Mouse (Mus musculus): ENCODE measurements around the gene 1700025F22Rik. TPM values are rescaled to one million over a fixed set of nuclear protein-coding genes. Genes with fewer than 3 reads are reported as not detected.
"Not testable (repeated sequence)": the region's sequence is repeated elsewhere in the genome, so short reads cannot be mapped to it uniquely, and the experiment has no call there.

Gene 1700025F22Rik
- not detected in 2 replicates for polyA plus RNA-seq (2012; rRNA removed)
- not detected in 2 replicates for polyA plus RNA-seq (2014; fragmentation: Nextera tagmentation; extraction: Ambion mirVana)

DNA sequence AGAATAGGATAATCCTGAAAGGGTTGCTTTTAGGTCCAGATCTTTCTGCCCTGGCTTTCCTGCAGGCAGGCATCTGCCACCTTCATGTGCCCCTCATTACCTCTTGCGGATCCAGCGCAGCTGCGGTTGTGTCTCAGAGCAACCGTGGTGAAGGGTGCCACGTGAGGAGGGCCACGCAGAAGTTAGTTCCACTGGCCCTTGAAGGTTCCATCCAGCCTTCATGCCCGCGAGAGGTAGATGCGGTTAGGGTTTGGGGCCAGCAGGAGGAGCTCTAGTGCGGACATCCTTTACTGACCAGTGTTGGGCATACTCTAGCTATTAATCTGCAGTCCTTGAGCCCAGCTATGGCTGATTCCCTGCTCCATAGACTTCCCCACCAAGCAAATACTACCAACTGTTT, at the start of gene 1700025F22Rik:
TSS of gene 1700025F22Rik (minus strand) at position 149 of the 400 bp plus-strand sequence.
- no peak within 1 kb of the TSS for H3K27ac ChIP-seq (replicated peaks; ENCODE audit: low read depth, low read length)
- no peaks in the 10 kb centered on the region for H3K4me1 ChIP-seq (ENCODE audit: control insufficient read depth, insufficient read depth, low read length)
- no peak within 1 kb of the TSS for H3K4me3 ChIP-seq (replicated peaks; ENCODE audit: low read length)
- H3K4me2 ChIP-seq (replicated peaks; ENCODE audit: low read depth, low read length, severe bottlenecking): no peak within 1 kb of the TSS
- no peaks in the 10 kb centered on the region for H3K9me3 ChIP-seq (ENCODE audit: control insufficient read depth, low read length)
- no peak for DNase-seq (ENCODE audit: low spot score)
- no peak within 1 kb of the TSS for H3K9ac ChIP-seq (ENCODE audit: low read depth, low read length, severe bottlenecking)
- no peak for TF ChIP-seq POLR2A (IDR thresholded peaks at IDR 0.05; ENCODE audit: borderline replicate concordance, extremely low read depth, insufficient read depth, insufficient read length)
- WGBS: 43% methylated on average over 10 of the region's 10 CpGs
- no peak for ATAC-seq (ENCODE audit: low FRiP score, low read depth)
- no peaks in the 10 kb centered on the region for H3K27me3 ChIP-seq (ENCODE audit: control insufficient read depth, insufficient read depth, low read length)
- no peaks in the 10 kb centered on the region for H3K36me3 ChIP-seq (ENCODE audit: control insufficient read depth, insufficient read depth, low read length)

DNA sequence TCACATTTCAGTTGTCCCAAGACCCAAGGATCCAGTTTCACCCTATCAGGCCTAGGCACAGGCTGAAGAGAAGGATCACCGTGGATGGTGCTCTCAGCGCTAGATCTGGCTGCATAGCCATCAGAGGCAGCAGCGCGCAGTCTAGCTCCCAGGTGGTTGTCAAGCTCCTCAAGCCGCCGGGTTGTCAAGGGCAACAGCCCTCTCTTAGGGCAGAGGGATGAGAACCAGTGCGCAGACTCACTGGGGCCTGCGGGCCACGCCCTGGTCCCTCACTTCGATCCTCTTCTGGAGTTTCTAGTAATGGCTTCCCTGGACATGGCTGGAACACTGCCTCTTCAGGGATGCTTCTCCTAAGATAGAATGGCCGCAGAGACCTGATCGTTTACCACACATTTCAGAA, 31.4 kb upstream of the 1700025F22Rik start, which contains the start of gene Ms4a13:
TSS of gene Ms4a13 (minus strand) at position 192 of the 400 bp plus-strand sequence.
- Histone ChIP-seq H3K36me3 (ENCODE audit: control insufficient read depth, insufficient read depth, low read length) (no peaks in the 10 kb centered on the region), H3K4me1 (ENCODE audit: control insufficient read depth, insufficient read depth, low read length) (no peaks in the 10 kb centered on the region), H3K4me2 (replicated peaks; ENCODE audit: low read depth, low read length, severe bottlenecking) (no peak within 1 kb of the TSS), H3K27ac (replicated peaks; ENCODE audit: low read depth, low read length) (no peak within 1 kb of the TSS), H3K9me3 (ENCODE audit: control insufficient read depth, low read length) (no peaks in the 10 kb centered on the region), H3K4me3 (replicated peaks; ENCODE audit: low read length) (no peak within 1 kb of the TSS), H3K27me3 (ENCODE audit: control insufficient read depth, insufficient read depth, low read length) (no peaks in the 10 kb centered on the region), H3K9ac (ENCODE audit: low read depth, low read length, severe bottlenecking) (no peak within 1 kb of the TSS)
- 72% methylated on average over 12 of the region's 12 CpGs for WGBS
- TF ChIP-seq POLR2A (IDR thresholded peaks at IDR 0.05; ENCODE audit: borderline replicate concordance, extremely low read depth, insufficient read depth, insufficient read length): no peak
- no peak for DNase-seq (ENCODE audit: low spot score)
- ATAC-seq (ENCODE audit: low FRiP score, low read depth): no peak

DNA sequence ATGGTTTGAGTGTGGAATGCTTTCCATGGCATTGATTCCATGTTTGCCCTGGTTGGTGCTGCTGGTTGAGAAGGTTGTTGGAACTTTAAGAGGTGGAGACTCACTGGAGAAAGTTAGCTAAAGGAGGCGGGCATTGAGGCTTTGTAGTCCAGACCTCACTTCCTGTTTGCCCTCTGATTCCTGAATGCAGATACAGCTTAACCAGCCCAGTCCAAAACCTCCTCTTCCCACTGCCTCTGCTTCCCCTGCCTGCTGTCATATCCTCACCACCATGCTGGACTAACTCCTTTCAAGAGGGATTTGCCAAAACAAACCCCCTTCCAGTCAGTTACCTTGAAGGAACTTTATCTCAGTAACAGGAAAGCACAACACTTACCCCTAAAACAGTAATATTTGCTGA, 27.4 kb upstream of the 1700025F22Rik start:
- no peaks in the 10 kb centered on the region for H3K27me3 ChIP-seq (ENCODE audit: control insufficient read depth, insufficient read depth, low read length)
- no peak overlapping the region for H3K9ac ChIP-seq (ENCODE audit: low read depth, low read length, severe bottlenecking)
- WGBS: 52% methylated on average over 1 of the region's 1 CpGs
- H3K27ac ChIP-seq (replicated peaks; ENCODE audit: low read depth, low read length): no peak overlapping the region
- no peak for ATAC-seq (ENCODE audit: low FRiP score, low read depth)
- no peaks in the 10 kb centered on the region for H3K9me3 ChIP-seq (ENCODE audit: control insufficient read depth, low read length)
- H3K36me3 ChIP-seq (ENCODE audit: control insufficient read depth, insufficient read depth, low read length): no peaks in the 10 kb centered on the region
- no peak overlapping the region for H3K4me3 ChIP-seq (replicated peaks; ENCODE audit: low read length)
- no peak for DNase-seq (ENCODE audit: low spot score)
- no peaks in the 10 kb centered on the region for H3K4me1 ChIP-seq (ENCODE audit: control insufficient read depth, insufficient read depth, low read length)
- H3K4me2 ChIP-seq (replicated peaks; ENCODE audit: low read depth, low read length, severe bottlenecking): no peak overlapping the region
- no peak for TF ChIP-seq POLR2A (IDR thresholded peaks at IDR 0.05; ENCODE audit: borderline replicate concordance, extremely low read depth, insufficient read depth, insufficient read length)

DNA sequence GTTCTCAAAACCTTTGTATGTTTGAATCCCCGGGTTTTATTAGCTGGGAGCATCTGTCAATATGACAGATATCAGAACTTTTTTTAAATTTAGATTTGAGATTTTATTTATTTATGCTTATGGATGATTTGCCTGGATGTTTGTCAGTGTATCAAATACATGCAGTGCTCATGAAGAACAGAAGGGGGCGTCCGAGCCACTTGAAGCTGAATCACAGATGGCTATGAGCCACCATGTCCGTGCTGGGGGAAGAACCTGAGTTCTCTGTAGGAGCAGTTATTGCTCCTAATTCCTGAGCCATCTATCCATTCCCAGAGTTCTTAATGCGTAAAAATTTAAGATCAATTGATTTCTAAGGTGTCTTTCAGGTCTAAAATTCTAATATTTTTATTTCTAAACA, 19.0 kb upstream of the 1700025F22Rik start:
- WGBS: 12% methylated on average over 5 of the region's 5 CpGs
- no peak for DNase-seq (ENCODE audit: low spot score)
- TF ChIP-seq POLR2A (IDR thresholded peaks at IDR 0.05; ENCODE audit: borderline replicate concordance, extremely low read depth, insufficient read depth, insufficient read length): no peak

DNA sequence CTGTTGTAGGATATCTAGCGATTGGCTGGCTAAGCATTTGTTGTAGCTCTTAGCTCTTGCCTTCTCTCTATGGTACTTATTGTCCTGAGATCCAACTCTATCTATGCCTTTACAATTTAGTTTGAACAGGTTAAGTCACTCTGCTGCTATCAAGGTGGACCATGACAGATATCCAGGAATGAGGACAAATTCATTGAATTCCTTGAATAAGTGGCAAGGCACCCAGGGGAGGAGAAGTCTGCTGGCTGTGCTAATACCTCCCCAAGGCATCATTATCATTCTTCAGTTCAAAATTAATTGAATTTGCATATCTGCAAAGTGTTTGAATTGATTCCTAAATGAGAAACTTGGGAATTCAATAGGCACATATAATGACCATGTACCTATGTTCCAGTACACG, 12.3 kb upstream of the 1700025F22Rik start:
- ATAC-seq (ENCODE audit: low FRiP score, low read depth) (no peak), DNase-seq (ENCODE audit: low spot score) (no peak)
- H3K4me3 ChIP-seq (replicated peaks; ENCODE audit: low read length): no peak overlapping the region
- H3K4me2 ChIP-seq (replicated peaks; ENCODE audit: low read depth, low read length, severe bottlenecking): no peak overlapping the region
- no peak overlapping the region for H3K27ac ChIP-seq (replicated peaks; ENCODE audit: low read depth, low read length)
- no peak for TF ChIP-seq POLR2A (IDR thresholded peaks at IDR 0.05; ENCODE audit: borderline replicate concordance, extremely low read depth, insufficient read depth, insufficient read length)
- no peak overlapping the region for H3K9ac ChIP-seq (ENCODE audit: low read depth, low read length, severe bottlenecking)
- WGBS: 71% methylated on average over 2 of the region's 2 CpGs
- H3K9me3 ChIP-seq (ENCODE audit: control insufficient read depth, low read length): no peaks in the 10 kb centered on the region
- H3K27me3 ChIP-seq (ENCODE audit: control insufficient read depth, insufficient read depth, low read length): no peaks in the 10 kb centered on the region
- H3K36me3 ChIP-seq (ENCODE audit: control insufficient read depth, insufficient read depth, low read length): no peaks in the 10 kb centered on the region
- no peaks in the 10 kb centered on the region for H3K4me1 ChIP-seq (ENCODE audit: control insufficient read depth, insufficient read depth, low read length)

More for the DNA sequence above, 19.0 kb upstream of the 1700025F22Rik start:
- no peaks in the 10 kb centered on the region for H3K27me3 ChIP-seq (ENCODE audit: control insufficient read depth, insufficient read depth, low read length)
- H3K4me3 ChIP-seq (replicated peaks; ENCODE audit: low read length): no peak overlapping the region
- no peak overlapping the region for H3K4me2 ChIP-seq (replicated peaks; ENCODE audit: low read depth, low read length, severe bottlenecking)
- no peak overlapping the region for H3K27ac ChIP-seq (replicated peaks; ENCODE audit: low read depth, low read length)
- no peaks in the 10 kb centered on the region for H3K9me3 ChIP-seq (ENCODE audit: control insufficient read depth, low read length)
- H3K9ac ChIP-seq (ENCODE audit: low read depth, low read length, severe bottlenecking): no peak overlapping the region
- no peak for ATAC-seq (ENCODE audit: low FRiP score, low read depth)
- H3K4me1 ChIP-seq (ENCODE audit: control insufficient read depth, insufficient read depth, low read length): no peaks in the 10 kb centered on the region
- H3K36me3 ChIP-seq (ENCODE audit: control insufficient read depth, insufficient read depth, low read length): no peaks in the 10 kb centered on the region

DNA sequence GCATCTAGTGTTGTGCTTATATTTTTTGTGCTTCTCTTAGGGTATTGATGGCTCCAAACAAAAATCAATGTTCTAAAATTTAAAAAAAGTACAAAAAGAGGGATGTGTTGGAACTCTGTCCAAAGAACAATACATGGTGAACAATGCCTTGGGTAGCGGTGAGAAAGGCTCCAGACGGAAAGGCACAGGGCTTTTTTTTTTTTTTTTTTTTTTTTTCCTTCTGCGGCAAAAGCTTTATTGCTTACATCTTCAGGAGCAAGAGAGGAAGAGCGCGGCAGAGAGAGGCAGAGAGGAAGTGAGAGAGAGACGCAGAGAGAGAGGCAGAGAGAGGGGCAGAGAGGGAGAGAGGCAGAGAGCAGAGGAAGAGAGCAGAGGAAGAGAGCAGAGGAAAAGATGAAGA, 7.2 kb downstream of the 1700025F22Rik start:
- H3K9ac ChIP-seq (ENCODE audit: low read depth, low read length, severe bottlenecking); H3K27me3 ChIP-seq (ENCODE audit: control insufficient read depth, insufficient read depth, low read length); DNase-seq (ENCODE audit: low spot score); H3K9me3 ChIP-seq (ENCODE audit: control insufficient read depth, low read length); ATAC-seq (ENCODE audit: low FRiP score, low read depth); H3K4me3 ChIP-seq (replicated peaks; ENCODE audit: low read length); H3K27ac ChIP-seq (replicated peaks; ENCODE audit: low read depth, low read length); H3K36me3 ChIP-seq (ENCODE audit: control insufficient read depth, insufficient read depth, low read length); H3K4me1 ChIP-seq (ENCODE audit: control insufficient read depth, insufficient read depth, low read length); H3K4me2 ChIP-seq (replicated peaks; ENCODE audit: low read depth, low read length, severe bottlenecking): not testable (repeated sequence)
- WGBS: 73% methylated on average over 6 of the region's 6 CpGs
